Mouse (Mus musculus) gastrocnemius, postnatal 4 days (tissue): Measurements from ENCODE around the gene Prss48. TPM values are rescaled to one million over a fixed set of nuclear protein-coding genes. Genes with fewer than 3 reads are reported as not detected.

Source experiments
- DNase-seq, 2 experiments: peaks; one replicate each; pipeline ENCODE4 v3.0.0; 2021 to 2022; ENCODE audit warnings: low spot score in 2 of 2, mixed read lengths in 2 of 2
- total RNA-seq, 2 experiments: library from RNA; stranded (reverse); gene quantifications; 2 replicates each; pipeline ENCODE4 v1.2.3; 2021

Prss48 gene
- total RNA-seq, 2 experiments from 2014 or later, result not detected

DNA sequence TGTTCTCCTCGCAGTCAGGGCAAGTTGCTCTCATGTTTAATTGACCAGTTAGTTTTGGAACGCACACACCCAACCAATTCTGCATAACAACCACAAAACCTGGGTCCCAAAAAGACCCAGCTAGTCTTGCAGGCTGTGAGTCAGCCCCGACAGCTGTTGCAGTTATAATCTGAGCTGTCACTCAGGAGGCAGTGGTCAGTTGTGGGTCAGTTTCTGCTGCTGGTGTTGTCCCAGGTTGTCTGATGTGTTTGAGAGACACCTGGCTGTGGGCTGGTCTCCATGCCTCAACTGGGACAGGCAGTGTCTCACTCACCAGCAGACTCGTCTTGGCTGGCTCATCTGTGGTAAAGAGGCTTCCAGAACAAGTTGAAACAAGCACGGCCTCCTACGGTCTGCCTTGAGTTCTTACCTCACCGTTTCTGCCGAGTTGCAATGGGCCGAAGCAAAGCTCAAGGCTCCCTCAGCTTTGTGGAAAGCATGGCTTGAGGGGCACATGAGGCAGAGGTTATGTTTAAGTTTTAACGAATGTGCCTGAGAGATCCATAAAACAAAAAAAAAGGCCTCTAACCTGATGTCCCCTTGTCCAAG is 49.5 kb downstream of the Prss48 start:
- DNase-seq, result no peak

DNA sequence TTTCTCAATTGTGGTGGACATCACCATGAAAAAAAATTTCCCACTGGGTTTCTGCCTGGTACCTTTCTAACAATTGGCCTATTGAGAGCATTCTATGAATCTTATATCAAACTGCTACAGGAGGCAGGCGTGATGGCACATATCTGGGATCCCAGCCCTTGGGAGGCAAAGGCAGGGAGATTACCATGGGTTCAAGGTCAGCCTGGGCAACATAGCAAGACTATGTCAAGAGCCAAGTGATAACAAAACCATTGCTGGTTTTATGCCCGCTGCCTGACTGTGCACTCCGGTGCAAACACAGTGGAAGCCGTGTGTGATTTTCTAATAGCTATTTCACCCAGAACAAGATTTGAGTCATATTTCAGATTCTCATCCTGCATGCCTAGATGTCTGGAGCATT is 51.4 kb downstream of the Prss48 start:
- DNase-seq, result no peak

Other genes starting within 250 kb of the Prss48 start
- gene Fam160a1, start 185.2 kb downstream of the Prss48 start, total RNA-seq, result 10 to 100 TPM; 38.9 to 46.6 TPM
- gene Glt28d2, start 115.0 kb downstream of the Prss48 start, total RNA-seq, result 1 to 10 TPM; 3.3 to 4.3 TPM
- gene Gm37240, start 115.0 kb downstream of the Prss48 start, total RNA-seq, result 10 to 100 TPM; 26.2 to 28.4 TPM
- gene Sh3d19, start 31.4 kb downstream of the Prss48 start, total RNA-seq, result 10 to 100 TPM; 52.8 to 61.9 TPM
- 100 to 1,000 TPM; 908 to 959 TPM for gene Rps3a1, start 140.2 kb upstream of the Prss48 start, total RNA-seq
- gene Lrba, start 222.2 kb upstream of the Prss48 start, total RNA-seq, result 10 to 100 TPM; 28.7 to 29.7 TPM